Mouse (Mus musculus): Measurements from ENCODE around the gene Grid1. TPM values are rescaled to one million over a fixed set of nuclear protein-coding genes. Genes with fewer than 3 reads are reported as not detected.

Gene Grid1
- polyA plus RNA-seq, 1 experiment from 2014 or later = 0.49 TPM

- 92% methylated on average over 4 of the region's 4 CpGs for WGBS
- no peak overlapping the region for H3K9ac ChIP-seq (ENCODE audit: low read length)
Observed at GRCm38 (mm10) chr14:35092646-35093045, 272.7 kb downstream of the Grid1 start.

GRCm38 (mm10) chr14:35093561-35094186, 273.8 kb downstream of the Grid1 start:
- Histone ChIP-seq H3K9ac (ENCODE audit: low read length) (no peak overlapping the region), H3K4me2 (ENCODE audit: low read length) (no peak overlapping the region), H3K27ac (ENCODE audit: low read depth) (no peak overlapping the region), H3K36me3 (ENCODE audit: control insufficient read depth, insufficient read depth, low read length) (no peaks in the 10 kb centered on the region), H3K4me3 (ENCODE audit: low read depth, low read length) (no peak overlapping the region), H3K4me1 (replicated peaks; ENCODE audit: control insufficient read depth, insufficient read depth, low read length) (0 out of 2 replicates have a peak, but pooled peaks cover 4% of the 10 kb centered on the region), H3K9me3 (ENCODE audit: control insufficient read depth, low read length) (no peaks in the 10 kb centered on the region), H3K27me3 (replicated peaks; ENCODE audit: control insufficient read depth, insufficient read depth, low read length) (no peaks in the 10 kb centered on the region)
- DNase-seq (ENCODE audit: low spot score) (no peak), ATAC-seq (replicated peaks; ENCODE audit: low FRiP score, low TSS enrichment, low read depth) (no peak)
- 66% methylated on average over 6 of the region's 6 CpGs for WGBS

More at GRCm38 (mm10) chr14:35092646-35093045, 272.7 kb downstream of the Grid1 start:
- ATAC-seq (replicated peaks; ENCODE audit: low FRiP score, low TSS enrichment, low read depth) (no peak), DNase-seq (ENCODE audit: low spot score) (no peak)
- Histone ChIP-seq H3K4me1 (replicated peaks; ENCODE audit: control insufficient read depth, insufficient read depth, low read length) (0 out of 2 replicates have a peak, but pooled peaks cover 4% of the 10 kb centered on the region), H3K27me3 (replicated peaks; ENCODE audit: control insufficient read depth, insufficient read depth, low read length) (no peaks in the 10 kb centered on the region), H3K36me3 (ENCODE audit: control insufficient read depth, insufficient read depth, low read length) (no peaks in the 10 kb centered on the region), H3K4me3 (ENCODE audit: low read depth, low read length) (no peak overlapping the region), H3K9me3 (ENCODE audit: control insufficient read depth, low read length) (no peaks in the 10 kb centered on the region), H3K4me2 (ENCODE audit: low read length) (no peak overlapping the region), H3K27ac (ENCODE audit: low read depth) (no peak overlapping the region)

DNA sequence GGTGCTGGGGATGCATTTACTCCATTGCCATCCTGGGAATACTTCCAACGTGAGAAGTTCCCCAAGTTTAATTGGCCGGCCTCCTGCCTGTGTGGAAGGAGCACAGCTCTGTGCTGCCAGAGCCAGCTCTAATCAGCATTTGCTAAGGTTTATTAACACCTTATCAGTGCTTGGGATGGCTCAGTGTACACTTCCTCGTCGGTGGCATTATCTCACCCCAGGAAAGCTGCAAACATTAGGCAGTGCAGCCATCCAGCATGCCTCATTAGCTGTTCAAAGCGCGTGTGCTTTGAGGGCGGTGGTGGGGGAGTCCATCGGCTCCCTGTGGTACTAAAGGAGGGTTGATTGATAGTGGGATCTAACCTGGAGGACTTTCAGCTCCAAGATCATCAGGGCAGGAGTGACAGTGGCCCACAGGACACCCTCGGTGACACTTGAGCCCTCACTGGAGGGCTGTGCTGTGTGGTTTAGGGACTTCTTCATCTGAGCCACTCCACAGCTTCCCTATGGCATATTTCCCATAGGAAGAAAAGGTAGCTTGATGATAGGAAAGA, 275.7 kb downstream of the Grid1 start:
- Histone ChIP-seq H3K9ac (ENCODE audit: low read length) (no peak overlapping the region), H3K9me3 (ENCODE audit: control insufficient read depth, low read length) (no peaks in the 10 kb centered on the region), H3K4me2 (ENCODE audit: low read length) (no peak overlapping the region), H3K4me1 (replicated peaks; ENCODE audit: control insufficient read depth, insufficient read depth, low read length) (0 out of 2 replicates have a peak, but pooled peaks cover 4% of the 10 kb centered on the region), H3K36me3 (ENCODE audit: control insufficient read depth, insufficient read depth, low read length) (no peaks in the 10 kb centered on the region), H3K27ac (ENCODE audit: low read depth) (no peak overlapping the region), H3K4me3 (ENCODE audit: low read depth, low read length) (no peak overlapping the region), H3K27me3 (replicated peaks; ENCODE audit: control insufficient read depth, insufficient read depth, low read length) (no peaks in the 10 kb centered on the region)
- 37% methylated on average over 9 of the region's 9 CpGs for WGBS
- no peak for DNase-seq (ENCODE audit: low spot score)
- 0 out of 2 replicates have a peak, but pooled peaks have one; percentile 27 for ATAC-seq (replicated peaks; ENCODE audit: low FRiP score, low TSS enrichment, low read depth)

DNA sequence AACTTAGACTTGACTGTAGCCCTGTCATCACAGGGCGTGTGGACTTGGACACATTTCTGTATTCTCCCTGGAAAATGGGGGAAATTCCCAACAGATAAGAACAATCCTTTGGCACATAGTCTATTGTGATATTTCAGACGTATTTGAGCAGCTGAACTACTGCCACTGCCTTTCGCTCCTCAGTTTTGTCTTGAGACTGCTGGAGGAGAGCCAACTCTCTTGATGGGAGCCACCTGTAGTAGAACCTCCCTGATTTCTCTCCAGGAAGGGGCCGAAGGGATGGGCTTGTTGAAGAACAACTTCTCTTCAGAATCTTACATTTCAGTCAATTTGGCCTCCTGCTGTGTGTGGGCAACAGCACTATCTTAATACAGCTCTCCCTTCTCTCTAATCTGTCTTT, 276.2 kb downstream of the Grid1 start:
- DNase-seq (ENCODE audit: low spot score) (peak; percentile 60), ATAC-seq (replicated peaks; ENCODE audit: low FRiP score, low TSS enrichment, low read depth) (no peak)
- Histone ChIP-seq H3K9ac (ENCODE audit: low read length) (no peak overlapping the region), H3K4me3 (ENCODE audit: low read depth, low read length) (no peak overlapping the region), H3K4me1 (replicated peaks; ENCODE audit: control insufficient read depth, insufficient read depth, low read length) (0 out of 2 replicates have a peak, but pooled peaks cover 4% of the 10 kb centered on the region), H3K9me3 (ENCODE audit: control insufficient read depth, low read length) (no peaks in the 10 kb centered on the region), H3K4me2 (ENCODE audit: low read length) (no peak overlapping the region), H3K27ac (ENCODE audit: low read depth) (no peak overlapping the region), H3K36me3 (ENCODE audit: control insufficient read depth, insufficient read depth, low read length) (no peaks in the 10 kb centered on the region), H3K27me3 (replicated peaks; ENCODE audit: control insufficient read depth, insufficient read depth, low read length) (no peaks in the 10 kb centered on the region)
- WGBS = 26% methylated on average over 4 of the region's 4 CpGs

DNA sequence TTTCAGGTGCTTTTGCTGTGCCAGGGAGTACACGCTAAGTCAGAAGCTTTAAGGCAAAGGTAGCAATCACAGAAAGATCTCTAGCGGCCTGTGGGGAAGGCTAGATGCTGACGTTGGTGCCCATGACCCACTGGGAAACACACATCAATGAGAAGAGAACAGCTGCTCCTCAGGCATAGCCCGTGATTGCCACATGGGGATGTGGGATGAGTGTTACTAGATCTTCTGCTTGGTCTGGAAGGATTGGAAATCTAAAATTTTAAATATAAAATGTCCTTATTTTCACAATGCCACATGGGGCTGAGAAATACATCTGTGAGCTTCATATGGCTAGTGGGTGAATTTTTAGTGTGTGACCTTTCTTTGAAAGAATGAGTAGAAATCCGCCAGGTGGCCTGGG, 277.3 kb downstream of the Grid1 start:
- ATAC-seq (replicated peaks; ENCODE audit: low FRiP score, low TSS enrichment, low read depth) = no peak
- 91% methylated on average over 5 of the region's 5 CpGs for WGBS
- Histone ChIP-seq H3K4me3 (ENCODE audit: low read depth, low read length) (no peak overlapping the region), H3K4me2 (ENCODE audit: low read length) (no peak overlapping the region), H3K9me3 (ENCODE audit: control insufficient read depth, low read length) (no peaks in the 10 kb centered on the region), H3K27ac (ENCODE audit: low read depth) (no peak overlapping the region), H3K9ac (ENCODE audit: low read length) (no peak overlapping the region), H3K4me1 (replicated peaks; ENCODE audit: control insufficient read depth, insufficient read depth, low read length) (0 out of 2 replicates have a peak, but pooled peaks cover 4% of the 10 kb centered on the region), H3K36me3 (ENCODE audit: control insufficient read depth, insufficient read depth, low read length) (no peaks in the 10 kb centered on the region), H3K27me3 (replicated peaks; ENCODE audit: control insufficient read depth, insufficient read depth, low read length) (no peaks in the 10 kb centered on the region)
- no peak for DNase-seq (ENCODE audit: low spot score)

DNA sequence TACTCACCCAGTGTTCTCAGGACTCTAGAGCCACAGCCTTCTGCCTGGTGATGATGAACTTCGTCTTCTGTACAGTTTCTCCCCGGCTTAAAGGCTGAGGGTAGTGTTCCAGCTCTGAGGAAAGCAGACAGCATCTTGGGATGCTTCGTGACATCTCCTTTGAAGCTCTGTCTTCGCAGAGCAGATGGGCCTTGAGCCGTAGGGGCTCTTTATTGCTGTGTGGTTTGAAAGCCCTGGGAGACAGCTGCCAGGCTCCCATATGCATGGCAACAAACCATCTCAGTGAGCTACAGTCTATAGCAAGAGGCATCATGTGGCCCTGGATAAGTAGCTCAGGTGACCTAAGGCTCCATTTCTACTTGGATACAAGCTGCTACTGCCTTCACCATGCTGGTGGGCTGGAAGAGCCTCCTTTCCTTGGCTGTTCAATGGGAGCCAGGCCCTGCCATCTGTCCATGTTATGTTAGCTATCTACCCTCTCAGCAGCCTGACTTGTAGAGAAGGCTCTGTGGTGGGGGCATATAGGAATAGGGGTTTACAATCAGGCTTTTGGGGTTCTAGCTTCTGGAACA, 283.8 kb downstream of the Grid1 start:
- Histone ChIP-seq H3K9ac (ENCODE audit: low read length) (no peak overlapping the region), H3K27ac (ENCODE audit: low read depth) (no peak overlapping the region), H3K36me3 (ENCODE audit: control insufficient read depth, insufficient read depth, low read length) (no peaks in the 10 kb centered on the region), H3K9me3 (ENCODE audit: control insufficient read depth, low read length) (no peaks in the 10 kb centered on the region), H3K4me3 (ENCODE audit: low read depth, low read length) (no peak overlapping the region), H3K4me2 (ENCODE audit: low read length) (no peak overlapping the region), H3K4me1 (replicated peaks; ENCODE audit: control insufficient read depth, insufficient read depth, low read length) (no peaks in the 10 kb centered on the region), H3K27me3 (replicated peaks; ENCODE audit: control insufficient read depth, insufficient read depth, low read length) (no peaks in the 10 kb centered on the region)
- 85% methylated on average over 5 of the region's 5 CpGs for WGBS
- DNase-seq (ENCODE audit: low spot score) = no peak
- ATAC-seq (replicated peaks; ENCODE audit: low FRiP score, low TSS enrichment, low read depth) = no peak

GRCm38 (mm10) chr14:35107596-35107995, 287.7 kb downstream of the Grid1 start:
- H3K9ac ChIP-seq (ENCODE audit: low read length) = no peak overlapping the region
- 71% methylated on average over 3 of the region's 3 CpGs for WGBS

DNA sequence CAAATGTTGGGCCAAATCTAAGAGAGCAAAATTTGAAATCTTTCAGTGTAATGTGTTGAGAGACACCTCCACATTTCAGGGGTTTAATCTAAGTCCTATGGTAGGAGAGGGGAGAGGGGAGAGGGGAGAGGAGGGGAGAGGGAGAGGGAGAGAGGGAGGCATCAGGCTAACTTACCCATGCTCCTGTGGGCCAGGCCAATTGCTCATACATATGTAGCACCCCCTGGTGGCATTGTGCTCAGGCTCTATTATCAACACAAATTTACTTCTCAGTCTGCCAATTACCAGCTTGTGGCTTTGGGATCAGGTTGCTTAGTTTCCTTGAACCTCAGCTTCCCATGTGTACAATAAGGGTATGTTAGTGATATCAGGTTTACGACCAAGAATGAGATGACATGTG, 291.0 kb downstream of the Grid1 start:
- H3K27ac ChIP-seq (ENCODE audit: low read depth) = no peak overlapping the region
- H3K36me3 ChIP-seq (ENCODE audit: control insufficient read depth, insufficient read depth, low read length) = no peaks in the 10 kb centered on the region
- no peaks in the 10 kb centered on the region for H3K4me1 ChIP-seq (replicated peaks; ENCODE audit: control insufficient read depth, insufficient read depth, low read length)
- H3K4me3 ChIP-seq (ENCODE audit: low read depth, low read length) = no peak overlapping the region
- no peak overlapping the region for H3K9ac ChIP-seq (ENCODE audit: low read length)
- H3K27me3 ChIP-seq (replicated peaks; ENCODE audit: control insufficient read depth, insufficient read depth, low read length) = no peaks in the 10 kb centered on the region
- ATAC-seq (replicated peaks; ENCODE audit: low FRiP score, low TSS enrichment, low read depth) (no peak), DNase-seq (ENCODE audit: low spot score) (no peak)
- no peak overlapping the region for H3K4me2 ChIP-seq (ENCODE audit: low read length)
- no peaks in the 10 kb centered on the region for H3K9me3 ChIP-seq (ENCODE audit: control insufficient read depth, low read length)
- WGBS = 79% methylated on average over 1 of the region's 1 CpGs

More at GRCm38 (mm10) chr14:35107596-35107995, 287.7 kb downstream of the Grid1 start:
- no peak for ATAC-seq (replicated peaks; ENCODE audit: low FRiP score, low TSS enrichment, low read depth)
- no peak for DNase-seq (ENCODE audit: low spot score)
- Histone ChIP-seq H3K4me2 (ENCODE audit: low read length) (no peak overlapping the region), H3K36me3 (ENCODE audit: control insufficient read depth, insufficient read depth, low read length) (no peaks in the 10 kb centered on the region), H3K27me3 (replicated peaks; ENCODE audit: control insufficient read depth, insufficient read depth, low read length) (no peaks in the 10 kb centered on the region), H3K9me3 (ENCODE audit: control insufficient read depth, low read length) (no peaks in the 10 kb centered on the region), H3K4me1 (replicated peaks; ENCODE audit: control insufficient read depth, insufficient read depth, low read length) (no peaks in the 10 kb centered on the region), H3K27ac (ENCODE audit: low read depth) (no peak overlapping the region), H3K4me3 (ENCODE audit: low read depth, low read length) (no peak overlapping the region)
